Mouse (Mus musculus) cerebellum, adult 8-10 months (tissue): ENCODE measurements around the gene Atxn7l1.

Source experiments
- DNase-seq: peaks from one replicate; pipeline ENCODE4 v3.0.0; 2022

The Atxn7l1 gene

GRCm38 (mm10) chr12:33236344-33237049 lies 89.0 kb downstream of the Atxn7l1 start:
- DNase-seq = no peak

- DNase-seq = no peak
Observed at GRCm38 (mm10) chr12:33237108-33237507, 89.6 kb downstream of the Atxn7l1 start.

- no peak for DNase-seq
Observed at GRCm38 (mm10) chr12:33242679-33243078, 95.2 kb downstream of the Atxn7l1 start.

GRCm38 (mm10) chr12:33244132-33244875 lies 96.8 kb downstream of the Atxn7l1 start:
- DNase-seq = no peak

GRCm38 (mm10) chr12:33245455-33245854 lies 98.0 kb downstream of the Atxn7l1 start:
- no peak for DNase-seq

GRCm38 (mm10) chr12:33246878-33247277 lies 99.4 kb downstream of the Atxn7l1 start:
- DNase-seq = no peak

GRCm38 (mm10) chr12:33250197-33250596 lies 102.7 kb downstream of the Atxn7l1 start:
- DNase-seq = no peak

GRCm38 (mm10) chr12:33251399-33251798 lies 103.9 kb downstream of the Atxn7l1 start:
- DNase-seq = no peak

GRCm38 (mm10) chr12:33252621-33253020 lies 105.1 kb downstream of the Atxn7l1 start:
- no peak for DNase-seq

- DNase-seq = no peak
Observed at GRCm38 (mm10) chr12:33253206-33253605, 105.7 kb downstream of the Atxn7l1 start.

- DNase-seq = no peak
Observed at GRCm38 (mm10) chr12:33255256-33255655, 107.8 kb downstream of the Atxn7l1 start.

- DNase-seq = no peak
Observed at GRCm38 (mm10) chr12:33256426-33256825, 108.9 kb downstream of the Atxn7l1 start.

GRCm38 (mm10) chr12:33258995-33259529 lies 111.6 kb downstream of the Atxn7l1 start:
- no peak for DNase-seq

GRCm38 (mm10) chr12:33260575-33260974 lies 113.1 kb downstream of the Atxn7l1 start:
- DNase-seq = no peak

GRCm38 (mm10) chr12:33265877-33266276 lies 118.4 kb downstream of the Atxn7l1 start:
- no peak for DNase-seq

GRCm38 (mm10) chr12:33267965-33268364 lies 120.5 kb downstream of the Atxn7l1 start:
- DNase-seq = no peak

GRCm38 (mm10) chr12:33269743-33270142 lies 122.2 kb downstream of the Atxn7l1 start:
- no peak for DNase-seq

GRCm38 (mm10) chr12:33271865-33272264 lies 124.4 kb downstream of the Atxn7l1 start:
- DNase-seq = no peak

- no peak for DNase-seq
Observed at GRCm38 (mm10) chr12:33272441-33272840, 124.9 kb downstream of the Atxn7l1 start.

GRCm38 (mm10) chr12:33273147-33273546 lies 125.7 kb downstream of the Atxn7l1 start:
- no peak for DNase-seq

GRCm38 (mm10) chr12:33273668-33274067 lies 126.2 kb downstream of the Atxn7l1 start:
- DNase-seq = no peak

GRCm38 (mm10) chr12:33276028-33276427 lies 128.5 kb downstream of the Atxn7l1 start:
- no peak for DNase-seq

- DNase-seq = no peak
Observed at GRCm38 (mm10) chr12:33277427-33277826, 129.9 kb downstream of the Atxn7l1 start.

GRCm38 (mm10) chr12:33279159-33279558 lies 131.7 kb downstream of the Atxn7l1 start:
- no peak for DNase-seq
